Mouse (Mus musculus): ENCODE data around the gene Hvcn1.

GRCm38 (mm10) chr5:122213861-122214260, 7.3 kb downstream of the Hvcn1 start:
- TF ChIP-seq CTCF (IDR thresholded peaks at IDR 0.05; ENCODE audit: extremely low read depth, insufficient read length, insufficient replicate concordance, low read depth, low read length) (no peak), POLR2A (IDR thresholded peaks at IDR 0.05; ENCODE audit: low read depth, low read length) (no peak)

Measured in small intestine, adult 2 months (tissue).